ENCODE assay signal across 17 mouse cellular contexts in the genomic region with DNA sequence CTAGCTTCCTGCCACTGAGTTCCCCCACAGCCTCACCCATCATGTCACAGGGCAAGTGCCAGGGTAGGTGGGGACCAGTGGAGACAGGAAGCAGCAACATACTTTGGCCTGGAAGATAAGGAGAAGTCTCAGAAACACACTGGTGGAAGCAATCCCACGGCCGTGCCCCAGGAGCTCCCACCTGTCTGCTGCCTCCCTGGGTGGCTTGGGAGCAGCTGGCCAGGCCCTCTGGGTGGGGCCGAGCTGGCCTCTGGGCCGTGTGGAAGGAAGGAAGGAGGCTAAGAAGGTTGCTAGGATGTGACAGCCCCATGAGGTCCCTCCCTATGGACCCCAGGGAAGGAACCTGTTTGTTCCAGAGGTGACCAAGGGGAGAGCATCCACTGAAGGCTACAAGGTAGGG. TPM values are rescaled to one million over a fixed set of nuclear protein-coding genes. Genes with fewer than 3 reads are reported as not detected.
A peak's percentile ranks its signal among the peaks of the same experiment; 100 is the strongest.
DNase-seq lines count a peak whose midpoint lies in the region; ATAC-seq and TF ChIP-seq lines count a peak whose summit lies in the region.
"Had no signal": no experiment of that assay in that cellular context is flagged by ENCODE, and none has a peak within 500 bp of the region (broad histone marks: within the 10 kb centered on the region; RNA-seq: fewer than 3 reads in every experiment).

No protein-coding gene starts in this region.

- TF ChIP-seq CTCF in heart, adult 2 months (IDR thresholded peaks at IDR 0.05) = no peak

- no peak for ATAC-seq in kidney, embryonic 16.5 days (ENCODE audit: low FRiP score, low TSS enrichment)
- ATAC-seq in embryonic facial prominence, embryonic 13.5 days (ENCODE audit: insufficient number of reproducible peaks, insufficient read depth, low FRiP score, low TSS enrichment, low read depth) = no peak
- no peak for ATAC-seq in stomach, embryonic 14.5 days (ENCODE audit: insufficient number of reproducible peaks, insufficient read depth, low FRiP score, low read depth)
- ATAC-seq: midbrain, embryonic 15.5 days had no signal

- H3K4me2 ChIP-seq in kidney, embryonic 16.5 days (replicated peaks; ENCODE audit: low read depth, low read length) = no peak overlapping the region
- no peak overlapping the region for H3K4me2 ChIP-seq in embryonic facial prominence, embryonic 13.5 days
- H3K4me2 ChIP-seq in stomach, embryonic 14.5 days (replicated peaks; ENCODE audit: low read depth, low read length) = no peak overlapping the region
- H3K4me2 ChIP-seq: hindbrain, embryonic 13.5 days; midbrain, embryonic 15.5 days; neural tube, embryonic 12.5 days had no signal

- H3K4me3 ChIP-seq in heart, adult 2 months = no peak overlapping the region
- no peak overlapping the region for H3K4me3 ChIP-seq in kidney, embryonic 16.5 days (ENCODE audit: low read length)
- no peak overlapping the region for H3K4me3 ChIP-seq in embryonic facial prominence, embryonic 13.5 days
- H3K4me3 ChIP-seq in stomach, embryonic 14.5 days (ENCODE audit: low read depth, low read length) = no peak overlapping the region
- H3K4me3 ChIP-seq: hindbrain, embryonic 13.5 days; midbrain, embryonic 15.5 days; neural tube, embryonic 12.5 days had no signal

- no peak for TF ChIP-seq POLR2A in heart, adult 2 months (IDR thresholded peaks at IDR 0.05; ENCODE audit: insufficient read depth, low read depth, low read length)

- no peak overlapping the region for H3K9ac ChIP-seq in heart, adult 2 months (ENCODE audit: low read depth, low read length)
- H3K9ac ChIP-seq in kidney, embryonic 16.5 days (replicated peaks; ENCODE audit: low read length) = no peak overlapping the region
- no peak overlapping the region for H3K9ac ChIP-seq in embryonic facial prominence, embryonic 13.5 days
- no peak overlapping the region for H3K9ac ChIP-seq in stomach, embryonic 14.5 days (replicated peaks; ENCODE audit: low read depth, low read length)
- H3K9ac ChIP-seq: midbrain, embryonic 15.5 days; neural tube, embryonic 12.5 days had no signal

- 39% methylated on average over 4 of the region's 4 CpGs for WGBS in heart, adult 2 months
- WGBS in kidney, embryonic 16.5 days = 59% methylated on average over 4 of the region's 4 CpGs
- 68% methylated on average over 4 of the region's 4 CpGs for WGBS in embryonic facial prominence, embryonic 13.5 days
- WGBS in stomach, embryonic 14.5 days = 38% methylated on average over 4 of the region's 4 CpGs

- H3K36me3 ChIP-seq in heart, adult 2 months (ENCODE audit: control insufficient read depth, insufficient read depth, low read length) = peaks cover 4% of the 10 kb centered on the region; the same call in 1 of the 2 replicates
- peaks cover 36% of the 10 kb centered on the region for H3K36me3 ChIP-seq in kidney, embryonic 16.5 days (ENCODE audit: insufficient read depth, low read length)
- peaks cover 52% of the 10 kb centered on the region for H3K36me3 ChIP-seq in embryonic facial prominence, embryonic 13.5 days
- H3K36me3 ChIP-seq in stomach, embryonic 14.5 days (ENCODE audit: control insufficient read depth, insufficient read depth, low read length) = peaks cover 34% of the 10 kb centered on the region

- H3K9me3 ChIP-seq in kidney, embryonic 16.5 days (ENCODE audit: low read length) = no peaks in the 10 kb centered on the region
- H3K9me3 ChIP-seq in embryonic facial prominence, embryonic 13.5 days = no peaks in the 10 kb centered on the region
- H3K9me3 ChIP-seq in stomach, embryonic 14.5 days (ENCODE audit: control insufficient read depth, low read depth, low read length) = no peaks in the 10 kb centered on the region
- H3K9me3 ChIP-seq: hindbrain, embryonic 13.5 days; midbrain, embryonic 15.5 days; neural tube, embryonic 12.5 days had no signal

- peaks cover 14% of the 10 kb centered on the region for H3K4me1 ChIP-seq in heart, adult 2 months (ENCODE audit: control insufficient read depth, insufficient read depth, low read length)
- H3K4me1 ChIP-seq in kidney, embryonic 16.5 days (ENCODE audit: insufficient read depth, low read length) = peaks cover 52% of the 10 kb centered on the region
- H3K4me1 ChIP-seq in embryonic facial prominence, embryonic 13.5 days = peaks cover 49% of the 10 kb centered on the region
- H3K4me1 ChIP-seq in stomach, embryonic 14.5 days (ENCODE audit: control insufficient read depth, insufficient read depth, low read length) = peaks cover 37% of the 10 kb centered on the region

- H3K79me2 ChIP-seq in heart, adult 2 months (replicated peaks; ENCODE audit: control insufficient read depth, insufficient read depth, low read length) = no peaks in the 10 kb centered on the region

- H3K27ac ChIP-seq in heart, adult 2 months = peak overlapping the region; percentile 51
- peak overlapping the region; percentile 32 for H3K27ac ChIP-seq in kidney, embryonic 16.5 days (ENCODE audit: low read length)
- H3K27ac ChIP-seq in embryonic facial prominence, embryonic 13.5 days = 0 out of 2 replicates have a peak overlapping the region, but pooled peaks have one; percentile 23
- peak overlapping the region; percentile 41; the same call in 1 of the 2 replicates for H3K27ac ChIP-seq in stomach, embryonic 14.5 days (ENCODE audit: low read length)
- H3K27ac ChIP-seq: hindbrain, embryonic 13.5 days; macrophage; midbrain, embryonic 15.5 days; neural tube, embryonic 12.5 days had no signal

- TF ChIP-seq EP300 in heart, adult 2 months (IDR thresholded peaks at IDR 0.05; ENCODE audit: insufficient read depth, low read depth, low read length) = 0 out of 2 replicates have a peak, but pooled peaks have one; percentile 9

- H3K27me3 ChIP-seq in heart, adult 2 months (ENCODE audit: control insufficient read depth, insufficient read depth, low read length) = no peaks in the 10 kb centered on the region
- no peaks in the 10 kb centered on the region for H3K27me3 ChIP-seq in kidney, embryonic 16.5 days (ENCODE audit: insufficient read depth, low read length)
- H3K27me3 ChIP-seq in embryonic facial prominence, embryonic 13.5 days = peaks cover 10% of the 10 kb centered on the region
- no peaks in the 10 kb centered on the region for H3K27me3 ChIP-seq in stomach, embryonic 14.5 days (ENCODE audit: control insufficient read depth, insufficient read depth, low read length)

- intact Hi-C loops in heart, adult 2 months (cut with DNase I) = no loop called here
- intact Hi-C loops in heart, postnatal 10 days (cut with DNase I) = no loop called here

- peak in 1 of 2 experiments; percentile 21 for DNase-seq in heart, adult 2 months
- DNase-seq in heart, postnatal 10 days = no peak
- DNase-seq in kidney, postnatal 4 days = no peak
- no peak for DNase-seq in cerebellum, adult 9-10 months
- no peak for DNase-seq in urinary bladder, postnatal 4 days (ENCODE audit: low spot score in 2 of 2)
- DNase-seq: adrenal gland, postnatal 36 days; cerebellum, adult 11 months; embryo, embryonic 11 days; kidney, postnatal 14 days; liver had no signal

RNA-seq across cellular contexts. Expression of a gene that starts 14.6 kb away (rescaled TPM):
- total RNA-seq in heart, adult 2 months (2021) = 10 to 100 TPM in 1 of 2 experiments, 1 to 10 TPM in 1; 9.3 to 13.7 TPM
- 3.4 and 4.3 TPM in 2 replicates for polyA plus RNA-seq in heart, adult 2 months (2012; rRNA removed)
- 1 to 10 TPM; 4.8 to 6.0 TPM for total RNA-seq in heart, postnatal 10 days (2021)
- 3.7 and 4.0 TPM in 2 replicates for polyA plus RNA-seq in kidney, embryonic 16.5 days (2015; fragmentation: Nextera tagmentation; extraction: Ambion mirVana)
- 1.8 and 2.8 TPM in 2 replicates for polyA plus RNA-seq in embryonic facial prominence, embryonic 13.5 days (2015; fragmentation: Nextera tagmentation; extraction: Ambion mirVana)
- polyA plus RNA-seq in stomach, embryonic 14.5 days (2014; fragmentation: Nextera tagmentation; extraction: Ambion mirVana) = 4.2 and 6.1 TPM in 2 replicates

RNA-seq across cellular contexts. Expression of a gene that starts 32.8 kb away (rescaled TPM):
- total RNA-seq in heart, adult 2 months (2021) = 10 to 100 TPM; 10.7 to 11.0 TPM
- polyA plus RNA-seq in heart, adult 2 months (2012; rRNA removed) = 11.7 and 14.0 TPM in 2 replicates
- total RNA-seq in heart, postnatal 10 days (2021) = 10 to 100 TPM in 1 of 2 experiments, 1 to 10 TPM in 1; 9.1 to 11.1 TPM
- polyA plus RNA-seq in kidney, embryonic 16.5 days (2015; fragmentation: Nextera tagmentation; extraction: Ambion mirVana) = 18.3 and 21.1 TPM in 2 replicates
- polyA plus RNA-seq in embryonic facial prominence, embryonic 13.5 days (2015; fragmentation: Nextera tagmentation; extraction: Ambion mirVana) = 11.6 TPM in 2 replicates
- polyA plus RNA-seq in stomach, embryonic 14.5 days (2014; fragmentation: Nextera tagmentation; extraction: Ambion mirVana) = 16.6 and 17.4 TPM in 2 replicates

RNA-seq across cellular contexts. Expression of a gene that starts 42.3 kb away (rescaled TPM):
- 10 to 100 TPM; 38.7 to 42.9 TPM for total RNA-seq in heart, adult 2 months (2021)
- 83.1 and 84.2 TPM in 2 replicates for polyA plus RNA-seq in heart, adult 2 months (2012; rRNA removed)
- 10 to 100 TPM; 59.2 to 67.8 TPM for total RNA-seq in heart, postnatal 10 days (2021)
- 75.0 and 80.5 TPM in 2 replicates for polyA plus RNA-seq in kidney, embryonic 16.5 days (2015; fragmentation: Nextera tagmentation; extraction: Ambion mirVana)
- 67.1 and 72.0 TPM in 2 replicates for polyA plus RNA-seq in embryonic facial prominence, embryonic 13.5 days (2015; fragmentation: Nextera tagmentation; extraction: Ambion mirVana)
- polyA plus RNA-seq in stomach, embryonic 14.5 days (2014; fragmentation: Nextera tagmentation; extraction: Ambion mirVana) = 51.2 and 64.3 TPM in 2 replicates
